Mouse (Mus musculus): ENCODE measurements around the gene Crbn. TPM values are rescaled to one million over a fixed set of nuclear protein-coding genes. Genes with fewer than 3 reads are reported as not detected.
A peak's percentile ranks its signal among the peaks of the same experiment; 100 is the strongest.

Crbn gene
- total and polyA plus RNA-seq, 2 experiments from 2014 or later = 30.3 to 33.6 TPM

GRCm38 (mm10) chr6:106800227-106800557 is 315 bp upstream of the Crbn start:
- H3K9ac ChIP-seq (replicated peaks; ENCODE audit: low read depth, low read length) = no peak overlapping the region
- DNase-seq (ENCODE audit: low spot score) = no peak
- H3K4me2 ChIP-seq (ENCODE audit: low read depth, low read length) = no peak overlapping the region
- peak overlapping the region; percentile 91 for H3K4me3 ChIP-seq (ENCODE audit: low read depth, low read length)
- peaks cover 13% of the 10 kb centered on the region for H3K4me1 ChIP-seq (ENCODE audit: control insufficient read depth, insufficient read depth)
- no peaks in the 10 kb centered on the region for H3K9me3 ChIP-seq (replicated peaks; ENCODE audit: control insufficient read depth, low read length)
- H3K27ac ChIP-seq (ENCODE audit: low read depth) = no peak overlapping the region
- no peaks in the 10 kb centered on the region for H3K27me3 ChIP-seq (ENCODE audit: control insufficient read depth, insufficient read depth, low read length)
- no peak for ATAC-seq (ENCODE audit: insufficient read depth, low read depth)
- H3K36me3 ChIP-seq (replicated peaks; ENCODE audit: control insufficient read depth, insufficient read depth, low read length) = peaks cover 5% of the 10 kb centered on the region
- no peak for TF ChIP-seq CTCF (IDR thresholded peaks at IDR 0.05; ENCODE audit: low read depth)
- no peak for TF ChIP-seq EP300 (IDR thresholded peaks at IDR 0.05; ENCODE audit: low read depth)
- 53% methylated on average over 5 of the region's 5 CpGs for WGBS

GRCm38 (mm10) chr6:106794094-106794814 is 5.6 kb downstream of the Crbn start:
- Histone ChIP-seq H3K4me2 (ENCODE audit: low read depth, low read length) (no peak overlapping the region), H3K4me3 (ENCODE audit: low read depth, low read length) (no peak overlapping the region), H3K36me3 (replicated peaks; ENCODE audit: control insufficient read depth, insufficient read depth, low read length) (peaks cover 47% of the 10 kb centered on the region), H3K27me3 (ENCODE audit: control insufficient read depth, insufficient read depth, low read length) (no peaks in the 10 kb centered on the region), H3K4me1 (ENCODE audit: control insufficient read depth, insufficient read depth) (peaks cover 11% of the 10 kb centered on the region), H3K9me3 (replicated peaks; ENCODE audit: control insufficient read depth, low read length) (no peaks in the 10 kb centered on the region), H3K9ac (replicated peaks; ENCODE audit: low read depth, low read length) (no peak overlapping the region), H3K27ac (ENCODE audit: low read depth) (no peak overlapping the region)
- DNase-seq (ENCODE audit: low spot score) (no peak), ATAC-seq (ENCODE audit: insufficient read depth, low read depth) (no peak)
- TF ChIP-seq EP300 (IDR thresholded peaks at IDR 0.05; ENCODE audit: low read depth) (no peak), CTCF (IDR thresholded peaks at IDR 0.05; ENCODE audit: low read depth) (no peak)
- 77% methylated on average over 13 of the region's 13 CpGs for WGBS

- H3K27ac ChIP-seq (ENCODE audit: low read depth) = no peak overlapping the region
- 91% methylated on average over 10 of the region's 10 CpGs for WGBS
- no peaks in the 10 kb centered on the region for H3K27me3 ChIP-seq (ENCODE audit: control insufficient read depth, insufficient read depth, low read length)
- H3K4me1 ChIP-seq (ENCODE audit: control insufficient read depth, insufficient read depth) = peaks cover 5% of the 10 kb centered on the region
- H3K9ac ChIP-seq (replicated peaks; ENCODE audit: low read depth, low read length) = no peak overlapping the region
- no peak overlapping the region for H3K4me3 ChIP-seq (ENCODE audit: low read depth, low read length)
- DNase-seq (ENCODE audit: low spot score) (no peak), ATAC-seq (ENCODE audit: insufficient read depth, low read depth) (no peak)
- TF ChIP-seq CTCF (IDR thresholded peaks at IDR 0.05; ENCODE audit: low read depth) (no peak), EP300 (IDR thresholded peaks at IDR 0.05; ENCODE audit: low read depth) (no peak)
- no peak overlapping the region for H3K4me2 ChIP-seq (ENCODE audit: low read depth, low read length)
- H3K36me3 ChIP-seq (replicated peaks; ENCODE audit: control insufficient read depth, insufficient read depth, low read length) = peaks cover 47% of the 10 kb centered on the region
- H3K9me3 ChIP-seq (replicated peaks; ENCODE audit: control insufficient read depth, low read length) = no peaks in the 10 kb centered on the region
Measured at GRCm38 (mm10) chr6:106793621-106794020, 6.3 kb downstream of the Crbn start.

- H3K9ac ChIP-seq (replicated peaks; ENCODE audit: low read depth, low read length) = no peak overlapping the region
- DNase-seq (ENCODE audit: low spot score) = no peak
- ATAC-seq (ENCODE audit: insufficient read depth, low read depth) = no peak
- no peak overlapping the region for H3K4me2 ChIP-seq (ENCODE audit: low read depth, low read length)
- H3K9me3 ChIP-seq (replicated peaks; ENCODE audit: control insufficient read depth, low read length) = no peaks in the 10 kb centered on the region
- no peak overlapping the region for H3K27ac ChIP-seq (ENCODE audit: low read depth)
- no peaks in the 10 kb centered on the region for H3K27me3 ChIP-seq (ENCODE audit: control insufficient read depth, insufficient read depth, low read length)
- WGBS = 87% methylated on average over 7 of the region's 7 CpGs
- H3K4me1 ChIP-seq (ENCODE audit: control insufficient read depth, insufficient read depth) = no peaks in the 10 kb centered on the region
- H3K36me3 ChIP-seq (replicated peaks; ENCODE audit: control insufficient read depth, insufficient read depth, low read length) = peaks cover 53% of the 10 kb centered on the region
- H3K4me3 ChIP-seq (ENCODE audit: low read depth, low read length) = no peak overlapping the region
- TF ChIP-seq CTCF (IDR thresholded peaks at IDR 0.05; ENCODE audit: low read depth) (no peak), EP300 (IDR thresholded peaks at IDR 0.05; ENCODE audit: low read depth) (no peak)
Measured at GRCm38 (mm10) chr6:106793088-106793487, 6.8 kb downstream of the Crbn start.

GRCm38 (mm10) chr6:106792486-106792885 is 7.4 kb downstream of the Crbn start:
- Histone ChIP-seq H3K9me3 (replicated peaks; ENCODE audit: control insufficient read depth, low read length) (no peaks in the 10 kb centered on the region), H3K4me2 (ENCODE audit: low read depth, low read length) (no peak overlapping the region), H3K9ac (replicated peaks; ENCODE audit: low read depth, low read length) (no peak overlapping the region), H3K4me3 (ENCODE audit: low read depth, low read length) (no peak overlapping the region), H3K36me3 (replicated peaks; ENCODE audit: control insufficient read depth, insufficient read depth, low read length) (peaks cover 54% of the 10 kb centered on the region), H3K27ac (ENCODE audit: low read depth) (no peak overlapping the region), H3K4me1 (ENCODE audit: control insufficient read depth, insufficient read depth) (no peaks in the 10 kb centered on the region), H3K27me3 (ENCODE audit: control insufficient read depth, insufficient read depth, low read length) (no peaks in the 10 kb centered on the region)
- no peak for TF ChIP-seq EP300 (IDR thresholded peaks at IDR 0.05; ENCODE audit: low read depth)
- TF ChIP-seq CTCF (IDR thresholded peaks at IDR 0.05; ENCODE audit: low read depth) = no peak
- 81% methylated on average over 5 of the region's 5 CpGs for WGBS
- no peak for ATAC-seq (ENCODE audit: insufficient read depth, low read depth)
- DNase-seq (ENCODE audit: low spot score) = no peak

- H3K9ac ChIP-seq (replicated peaks; ENCODE audit: low read depth, low read length) = no peak overlapping the region
- no peak overlapping the region for H3K4me2 ChIP-seq (ENCODE audit: low read depth, low read length)
- no peak overlapping the region for H3K27ac ChIP-seq (ENCODE audit: low read depth)
- 89% methylated on average over 8 of the region's 8 CpGs for WGBS
- ATAC-seq (ENCODE audit: insufficient read depth, low read depth) (no peak), DNase-seq (ENCODE audit: low spot score) (no peak)
- H3K4me1 ChIP-seq (ENCODE audit: control insufficient read depth, insufficient read depth) = no peaks in the 10 kb centered on the region
- no peaks in the 10 kb centered on the region for H3K27me3 ChIP-seq (ENCODE audit: control insufficient read depth, insufficient read depth, low read length)
- peaks cover 63% of the 10 kb centered on the region for H3K36me3 ChIP-seq (replicated peaks; ENCODE audit: control insufficient read depth, insufficient read depth, low read length)
- no peak overlapping the region for H3K4me3 ChIP-seq (ENCODE audit: low read depth, low read length)
- no peaks in the 10 kb centered on the region for H3K9me3 ChIP-seq (replicated peaks; ENCODE audit: control insufficient read depth, low read length)
- no peak for TF ChIP-seq CTCF (IDR thresholded peaks at IDR 0.05; ENCODE audit: low read depth)
- no peak for TF ChIP-seq EP300 (IDR thresholded peaks at IDR 0.05; ENCODE audit: low read depth)
Measured at GRCm38 (mm10) chr6:106791429-106791828, 8.4 kb downstream of the Crbn start.
